Mouse (Mus musculus): ENCODE measurements around the gene Cabp7. TPM values are rescaled to one million over a fixed set of nuclear protein-coding genes. Genes with fewer than 3 reads are reported as not detected.

Gene Cabp7
- polyA plus RNA-seq, 1 experiment from 2014 or later = 0.18 TPM

GRCm38 (mm10) chr11:4704072-4704964 lies 42.3 kb downstream of the Cabp7 start, which contains the start of the genes Uqcr10 and Zmat5:
Gene Uqcr10, minus strand, starts transcription at chr11:4704342.
Gene Zmat5, plus strand, starts transcription at chr11:4704678.
- Histone ChIP-seq H3K9me3 (replicated peaks) (no peaks in the 10 kb centered on the region; the same call in 1 of the 2 replicates), H3K4me1 (replicated peaks) (peaks cover 12% of the 10 kb centered on the region), H3K27me3 (replicated peaks) (no peaks in the 10 kb centered on the region), H3K36me3 (peaks cover 28% of the 10 kb centered on the region), H3K4me2 (peak within 1 kb of the TSS; percentile 92), H3K4me3 (peak within 1 kb of the TSS; percentile 89), H3K9ac (peak within 1 kb of the TSS; percentile 95), H3K27ac (ENCODE audit: poor library complexity, severe bottlenecking) (peak within 1 kb of the TSS; percentile 87)
- 0% methylated on average over 47 of the region's 47 CpGs for WGBS
- peak; percentile 97 for ATAC-seq (ENCODE audit: insufficient number of reproducible peaks, low FRiP score)

- no peak for ATAC-seq (ENCODE audit: insufficient number of reproducible peaks, low FRiP score)
- Histone ChIP-seq H3K36me3 (peaks cover 28% of the 10 kb centered on the region), H3K9ac (peak overlapping the region; percentile 95), H3K27ac (ENCODE audit: poor library complexity, severe bottlenecking) (peak overlapping the region; percentile 87), H3K4me2 (peak overlapping the region; percentile 92), H3K4me1 (replicated peaks) (peaks cover 12% of the 10 kb centered on the region), H3K9me3 (replicated peaks) (no peaks in the 10 kb centered on the region; the same call in 1 of the 2 replicates), H3K4me3 (peak overlapping the region; percentile 89), H3K27me3 (replicated peaks) (no peaks in the 10 kb centered on the region)
- WGBS = 6% methylated on average over 12 of the region's 12 CpGs
Measured at GRCm38 (mm10) chr11:4703688-4704071, 42.9 kb downstream of the Cabp7 start.

- Histone ChIP-seq H3K4me2 (no peak overlapping the region), H3K4me3 (no peak overlapping the region), H3K27me3 (replicated peaks) (no peaks in the 10 kb centered on the region), H3K4me1 (replicated peaks) (peaks cover 12% of the 10 kb centered on the region), H3K27ac (ENCODE audit: poor library complexity, severe bottlenecking) (no peak overlapping the region), H3K9me3 (replicated peaks) (no peaks in the 10 kb centered on the region; the same call in 1 of the 2 replicates), H3K9ac (no peak overlapping the region), H3K36me3 (peaks cover 28% of the 10 kb centered on the region)
- no peak for ATAC-seq (ENCODE audit: insufficient number of reproducible peaks, low FRiP score)
- 83% methylated on average over 8 of the region's 8 CpGs for WGBS
Measured at GRCm38 (mm10) chr11:4700726-4701125, 45.9 kb downstream of the Cabp7 start.

- Histone ChIP-seq H3K9ac (no peak overlapping the region), H3K36me3 (peaks cover 20% of the 10 kb centered on the region), H3K4me2 (no peak overlapping the region), H3K9me3 (replicated peaks) (peaks cover 5% of the 10 kb centered on the region; the same call in 1 of the 2 replicates), H3K4me3 (no peak overlapping the region), H3K4me1 (replicated peaks) (no peaks in the 10 kb centered on the region), H3K27ac (ENCODE audit: poor library complexity, severe bottlenecking) (no peak overlapping the region), H3K27me3 (replicated peaks) (no peaks in the 10 kb centered on the region)
- WGBS = 39% methylated on average over 7 of the region's 7 CpGs
- no peak for ATAC-seq (ENCODE audit: insufficient number of reproducible peaks, low FRiP score)
Measured at GRCm38 (mm10) chr11:4697043-4697983, 49.3 kb downstream of the Cabp7 start.

GRCm38 (mm10) chr11:4692162-4692561 lies 54.4 kb downstream of the Cabp7 start:
- H3K9ac ChIP-seq = no peak overlapping the region
- H3K27ac ChIP-seq (ENCODE audit: poor library complexity, severe bottlenecking) = no peak overlapping the region
- no peak for ATAC-seq (ENCODE audit: insufficient number of reproducible peaks, low FRiP score)
- no peaks in the 10 kb centered on the region for H3K36me3 ChIP-seq
- 90% methylated on average over 11 of the region's 11 CpGs for WGBS
- no peaks in the 10 kb centered on the region for H3K4me1 ChIP-seq (replicated peaks)
- H3K4me3 ChIP-seq = no peak overlapping the region
- no peaks in the 10 kb centered on the region for H3K27me3 ChIP-seq (replicated peaks)
- H3K9me3 ChIP-seq (replicated peaks) = peaks cover 5% of the 10 kb centered on the region; the same call in 1 of the 2 replicates
- H3K4me2 ChIP-seq = no peak overlapping the region

GRCm38 (mm10) chr11:4691213-4691612 lies 55.4 kb downstream of the Cabp7 start:
- no peak overlapping the region for H3K4me3 ChIP-seq
- WGBS = 41% methylated on average over 10 of the region's 10 CpGs
- no peak overlapping the region for H3K27ac ChIP-seq (ENCODE audit: poor library complexity, severe bottlenecking)
- peaks cover 5% of the 10 kb centered on the region; the same call in 1 of the 2 replicates for H3K9me3 ChIP-seq (replicated peaks)
- H3K4me2 ChIP-seq = no peak overlapping the region
- H3K36me3 ChIP-seq = no peaks in the 10 kb centered on the region
- H3K9ac ChIP-seq = no peak overlapping the region
- no peaks in the 10 kb centered on the region for H3K27me3 ChIP-seq (replicated peaks)
- H3K4me1 ChIP-seq (replicated peaks) = no peaks in the 10 kb centered on the region
- no peak for ATAC-seq (ENCODE audit: insufficient number of reproducible peaks, low FRiP score)

GRCm38 (mm10) chr11:4690353-4690752 lies 56.2 kb downstream of the Cabp7 start:
- Histone ChIP-seq H3K36me3 (no peaks in the 10 kb centered on the region), H3K27ac (ENCODE audit: poor library complexity, severe bottlenecking) (no peak overlapping the region), H3K4me3 (no peak overlapping the region), H3K9ac (no peak overlapping the region), H3K27me3 (replicated peaks) (no peaks in the 10 kb centered on the region), H3K4me1 (replicated peaks) (no peaks in the 10 kb centered on the region), H3K4me2 (no peak overlapping the region), H3K9me3 (replicated peaks) (peaks cover 5% of the 10 kb centered on the region; the same call in 1 of the 2 replicates)
- ATAC-seq (ENCODE audit: insufficient number of reproducible peaks, low FRiP score) = no peak
- 78% methylated on average over 7 of the region's 7 CpGs for WGBS

- Histone ChIP-seq H3K27me3 (replicated peaks) (no peaks in the 10 kb centered on the region), H3K9ac (no peak overlapping the region), H3K4me2 (no peak overlapping the region), H3K4me1 (replicated peaks) (no peaks in the 10 kb centered on the region), H3K9me3 (replicated peaks) (no peaks in the 10 kb centered on the region), H3K4me3 (no peak overlapping the region), H3K27ac (ENCODE audit: poor library complexity, severe bottlenecking) (no peak overlapping the region), H3K36me3 (peaks cover 9% of the 10 kb centered on the region; the same call in 1 of the 2 replicates)
- no peak for ATAC-seq (ENCODE audit: insufficient number of reproducible peaks, low FRiP score)
- WGBS = 55% methylated on average over 11 of the region's 11 CpGs
Measured at GRCm38 (mm10) chr11:4688632-4689380, 57.8 kb downstream of the Cabp7 start.

GRCm38 (mm10) chr11:4687874-4688273 lies 58.7 kb downstream of the Cabp7 start:
- no peak overlapping the region for H3K4me2 ChIP-seq
- H3K9me3 ChIP-seq (replicated peaks) = no peaks in the 10 kb centered on the region
- peaks cover 18% of the 10 kb centered on the region for H3K36me3 ChIP-seq
- no peak overlapping the region for H3K4me3 ChIP-seq
- H3K27ac ChIP-seq (ENCODE audit: poor library complexity, severe bottlenecking) = no peak overlapping the region
- no peaks in the 10 kb centered on the region for H3K27me3 ChIP-seq (replicated peaks)
- H3K4me1 ChIP-seq (replicated peaks) = no peaks in the 10 kb centered on the region
- ATAC-seq (ENCODE audit: insufficient number of reproducible peaks, low FRiP score) = no peak
- WGBS = 47% methylated on average over 3 of the region's 3 CpGs
- H3K9ac ChIP-seq = no peak overlapping the region

- Histone ChIP-seq H3K4me3 (no peak overlapping the region), H3K9me3 (replicated peaks) (no peaks in the 10 kb centered on the region), H3K9ac (no peak overlapping the region), H3K36me3 (peaks cover 26% of the 10 kb centered on the region), H3K27me3 (replicated peaks) (no peaks in the 10 kb centered on the region), H3K4me1 (replicated peaks) (no peaks in the 10 kb centered on the region), H3K27ac (ENCODE audit: poor library complexity, severe bottlenecking) (no peak overlapping the region), H3K4me2 (no peak overlapping the region)
- 72% methylated on average over 3 of the region's 3 CpGs for WGBS
- ATAC-seq (ENCODE audit: insufficient number of reproducible peaks, low FRiP score) = no peak
Measured at GRCm38 (mm10) chr11:4687027-4687426, 59.6 kb downstream of the Cabp7 start.
